Mouse (Mus musculus): ENCODE data around the gene Prune2. TPM values are rescaled to one million over a fixed set of nuclear protein-coding genes. Genes with fewer than 3 reads are reported as not detected.

Prune2 gene
- polyA plus RNA-seq, 1 experiment from 2014 or later = 0.73 TPM

DNA sequence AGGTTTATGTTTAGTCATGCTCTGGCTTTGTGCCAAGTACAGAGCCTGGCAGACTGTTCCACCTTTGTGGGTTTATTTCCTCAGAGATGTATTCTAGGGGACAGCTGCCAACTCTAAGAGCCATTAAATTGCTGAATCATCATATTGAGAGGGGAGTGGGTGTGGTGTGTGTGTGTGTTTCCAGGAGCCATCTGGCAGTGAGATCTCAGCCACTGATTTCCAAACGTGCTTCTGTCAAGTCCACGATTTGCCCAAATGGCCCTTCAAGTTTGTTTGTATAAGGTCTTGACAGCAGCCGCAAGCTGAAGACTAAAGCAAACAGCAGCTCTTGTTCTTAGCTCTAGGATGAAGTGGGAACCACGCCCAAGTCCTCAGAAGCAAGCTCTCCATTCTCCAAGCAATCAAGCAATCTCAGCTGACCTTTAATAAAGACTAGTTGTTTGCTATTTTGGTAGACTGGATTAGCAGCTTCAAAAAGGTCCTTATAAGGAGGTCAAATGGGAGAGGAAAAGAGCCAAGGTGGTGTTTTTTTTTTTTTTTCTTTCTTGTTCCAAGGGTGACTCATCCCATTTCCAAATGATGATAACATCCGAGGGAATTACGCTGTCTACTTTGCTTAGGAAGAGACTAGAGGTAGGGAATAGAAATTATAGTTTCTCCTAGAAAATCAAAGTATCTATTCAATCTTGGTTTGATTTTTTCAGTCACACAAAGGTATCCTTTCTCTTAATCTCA lies 55.5 kb downstream of the Prune2 start:
- no peak for TF ChIP-seq CTCF (IDR thresholded peaks at IDR 0.05)
- peak; percentile 95 for TF ChIP-seq EP300 (IDR thresholded peaks at IDR 0.05)
- H3K27ac ChIP-seq (ENCODE audit: low read length) = no peak overlapping the region
- ATAC-seq = peak; percentile 97
- no peak overlapping the region for H3K4me3 ChIP-seq (ENCODE audit: low read depth, low read length)
- H3K36me3 ChIP-seq (ENCODE audit: insufficient read depth, low read length) = no peaks in the 10 kb centered on the region
- no peak overlapping the region for H3K9ac ChIP-seq (replicated peaks; ENCODE audit: low read depth)
- no peaks in the 10 kb centered on the region for H3K27me3 ChIP-seq (replicated peaks; ENCODE audit: insufficient read depth, low read length)
- H3K9me3 ChIP-seq (ENCODE audit: low read length) = no peaks in the 10 kb centered on the region
- H3K4me1 ChIP-seq (ENCODE audit: insufficient read depth, low read depth, low read length) = no peaks in the 10 kb centered on the region
- 6% methylated on average over 6 of the region's 6 CpGs for WGBS
- DNase-seq (ENCODE audit: low spot score) = peak; percentile 96
- no peak overlapping the region for H3K4me2 ChIP-seq (replicated peaks; ENCODE audit: low read depth, low read length)

DNA sequence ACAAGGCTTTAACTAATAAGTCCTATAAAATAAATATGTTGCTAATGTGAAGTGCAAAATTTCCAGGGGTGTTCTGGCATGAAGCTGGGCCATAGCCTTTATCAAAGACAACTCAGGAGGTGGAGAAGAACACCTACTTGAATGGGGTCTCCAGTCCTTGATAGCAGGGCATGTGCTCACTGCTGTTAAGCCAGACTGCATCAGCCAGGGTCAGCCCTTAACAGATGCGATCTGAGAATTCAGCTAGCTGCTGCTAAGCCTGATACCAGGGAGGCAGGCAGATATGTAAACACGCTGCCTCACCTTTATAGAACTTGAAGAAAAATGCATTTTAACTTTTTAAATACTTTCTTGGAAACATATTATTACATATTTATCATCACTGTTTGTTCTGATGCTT lies 57.2 kb downstream of the Prune2 start:
- no peak for ATAC-seq
- whole genome bisulfite sequencing = 55% methylated on average over 2 of the region's 2 CpGs
- Histone ChIP-seq H3K4me1 (ENCODE audit: insufficient read depth, low read depth, low read length) (no peaks in the 10 kb centered on the region), H3K9ac (replicated peaks; ENCODE audit: low read depth) (no peak overlapping the region), H3K9me3 (ENCODE audit: low read length) (no peaks in the 10 kb centered on the region), H3K36me3 (ENCODE audit: insufficient read depth, low read length) (no peaks in the 10 kb centered on the region), H3K27me3 (replicated peaks; ENCODE audit: insufficient read depth, low read length) (no peaks in the 10 kb centered on the region), H3K4me2 (replicated peaks; ENCODE audit: low read depth, low read length) (no peak overlapping the region), H3K4me3 (ENCODE audit: low read depth, low read length) (no peak overlapping the region), H3K27ac (ENCODE audit: low read length) (no peak overlapping the region)
- DNase-seq (ENCODE audit: low spot score) = no peak
- TF ChIP-seq EP300 (IDR thresholded peaks at IDR 0.05) (no peak), CTCF (IDR thresholded peaks at IDR 0.05) (no peak)

- WGBS = 53% methylated on average over 10 of the region's 10 CpGs
These were observed 58.6 kb downstream of the Prune2 start for GRCm38 (mm10) chr19:17014337-17015124.

DNA sequence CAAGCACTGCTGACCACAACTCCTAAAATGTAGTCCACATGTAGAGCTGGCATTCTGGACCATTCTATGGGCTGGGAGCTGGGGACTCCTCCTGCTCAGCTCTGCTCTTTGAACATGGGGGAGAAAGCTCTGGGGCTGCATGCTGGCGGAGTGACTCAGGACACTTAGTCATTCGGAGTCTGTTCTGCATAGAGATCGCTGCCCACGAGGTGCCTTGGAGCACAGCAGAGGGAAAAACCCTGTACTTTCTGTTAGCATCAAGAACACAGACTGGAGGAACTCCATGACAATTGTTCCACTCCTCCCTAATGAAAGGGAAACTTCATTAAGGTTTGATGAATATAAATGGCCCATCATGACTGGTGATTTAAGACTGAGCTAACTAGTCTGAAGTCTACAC lies 68.8 kb downstream of the Prune2 start:
- TF ChIP-seq EP300 (IDR thresholded peaks at IDR 0.05) = no peak
- no peak for TF ChIP-seq CTCF (IDR thresholded peaks at IDR 0.05)
- no peaks in the 10 kb centered on the region for H3K4me1 ChIP-seq (ENCODE audit: insufficient read depth, low read depth, low read length)
- no peaks in the 10 kb centered on the region for H3K9me3 ChIP-seq (ENCODE audit: low read length)
- H3K4me3 ChIP-seq (ENCODE audit: low read depth, low read length) = no peak overlapping the region
- no peaks in the 10 kb centered on the region for H3K27me3 ChIP-seq (replicated peaks; ENCODE audit: insufficient read depth, low read length)
- DNase-seq (ENCODE audit: low spot score) (no peak), ATAC-seq (no peak)
- H3K9ac ChIP-seq (replicated peaks; ENCODE audit: low read depth) = no peak overlapping the region
- H3K4me2 ChIP-seq (replicated peaks; ENCODE audit: low read depth, low read length) = no peak overlapping the region
- H3K27ac ChIP-seq (ENCODE audit: low read length) = no peak overlapping the region
- 79% methylated on average over 4 of the region's 4 CpGs for WGBS
- H3K36me3 ChIP-seq (ENCODE audit: insufficient read depth, low read length) = no peaks in the 10 kb centered on the region

More at GRCm38 (mm10) chr19:17014337-17015124, 58.6 kb downstream of the Prune2 start:
- Histone ChIP-seq H3K9me3 (ENCODE audit: low read length) (no peaks in the 10 kb centered on the region), H3K36me3 (ENCODE audit: insufficient read depth, low read length) (no peaks in the 10 kb centered on the region), H3K27ac (ENCODE audit: low read length) (no peak overlapping the region), H3K4me2 (replicated peaks; ENCODE audit: low read depth, low read length) (no peak overlapping the region), H3K4me1 (ENCODE audit: insufficient read depth, low read depth, low read length) (no peaks in the 10 kb centered on the region), H3K4me3 (ENCODE audit: low read depth, low read length) (no peak overlapping the region), H3K9ac (replicated peaks; ENCODE audit: low read depth) (no peak overlapping the region), H3K27me3 (replicated peaks; ENCODE audit: insufficient read depth, low read length) (no peaks in the 10 kb centered on the region)
- DNase-seq (ENCODE audit: low spot score) (no peak), ATAC-seq (no peak)
- TF ChIP-seq CTCF (IDR thresholded peaks at IDR 0.05) (no peak), EP300 (IDR thresholded peaks at IDR 0.05) (no peak)

- Histone ChIP-seq H3K4me3 (ENCODE audit: low read depth, low read length) (no peak overlapping the region), H3K4me1 (ENCODE audit: insufficient read depth, low read depth, low read length) (no peaks in the 10 kb centered on the region), H3K27me3 (replicated peaks; ENCODE audit: insufficient read depth, low read length) (no peaks in the 10 kb centered on the region), H3K9me3 (ENCODE audit: low read length) (no peaks in the 10 kb centered on the region), H3K27ac (ENCODE audit: low read length) (no peak overlapping the region), H3K4me2 (replicated peaks; ENCODE audit: low read depth, low read length) (no peak overlapping the region), H3K9ac (replicated peaks; ENCODE audit: low read depth) (no peak overlapping the region), H3K36me3 (ENCODE audit: insufficient read depth, low read length) (no peaks in the 10 kb centered on the region)
- DNase-seq (ENCODE audit: low spot score) (peak; percentile 78), ATAC-seq (no peak)
- TF ChIP-seq CTCF (IDR thresholded peaks at IDR 0.05) (peak; percentile 92), EP300 (IDR thresholded peaks at IDR 0.05) (no peak)
- 5% methylated on average over 3 of the region's 3 CpGs for WGBS
These were observed 74.4 kb downstream of the Prune2 start for GRCm38 (mm10) chr19:17030276-17030675.

- no peak for ATAC-seq
- no peak for DNase-seq (ENCODE audit: low spot score)
These were observed 76.4 kb downstream of the Prune2 start for GRCm38 (mm10) chr19:17032314-17032713.

More at GRCm38 (mm10) chr19:17032314-17032713, 76.4 kb downstream of the Prune2 start:
- Histone ChIP-seq H3K9ac (replicated peaks; ENCODE audit: low read depth) (no peak overlapping the region), H3K4me1 (ENCODE audit: insufficient read depth, low read depth, low read length) (no peaks in the 10 kb centered on the region), H3K27me3 (replicated peaks; ENCODE audit: insufficient read depth, low read length) (no peaks in the 10 kb centered on the region), H3K9me3 (ENCODE audit: low read length) (no peaks in the 10 kb centered on the region), H3K36me3 (ENCODE audit: insufficient read depth, low read length) (no peaks in the 10 kb centered on the region), H3K27ac (ENCODE audit: low read length) (no peak overlapping the region), H3K4me3 (ENCODE audit: low read depth, low read length) (no peak overlapping the region), H3K4me2 (replicated peaks; ENCODE audit: low read depth, low read length) (no peak overlapping the region)
- TF ChIP-seq CTCF (IDR thresholded peaks at IDR 0.05) (no peak), EP300 (IDR thresholded peaks at IDR 0.05) (no peak)
- 56% methylated on average over 3 of the region's 3 CpGs for WGBS
